Mouse (Mus musculus) megakaryocyte, embryonic 14.5 days (primary cell): ENCODE results near the gene Agbl1.

Experiments used
- FLI1 ChIP-seq: IDR thresholded peaks from 2 replicates; pipeline ENCODE4 v1.6.1; 2012; ENCODE audit warnings: low read length, inconsistent platforms, mixed read lengths
- GATA1 ChIP-seq: IDR thresholded peaks from 3 replicates; pipeline ENCODE4 v1.6.1; 2012; ENCODE audit warnings: mixed read lengths, low read length, inconsistent platforms, borderline replicate concordance

DNA sequence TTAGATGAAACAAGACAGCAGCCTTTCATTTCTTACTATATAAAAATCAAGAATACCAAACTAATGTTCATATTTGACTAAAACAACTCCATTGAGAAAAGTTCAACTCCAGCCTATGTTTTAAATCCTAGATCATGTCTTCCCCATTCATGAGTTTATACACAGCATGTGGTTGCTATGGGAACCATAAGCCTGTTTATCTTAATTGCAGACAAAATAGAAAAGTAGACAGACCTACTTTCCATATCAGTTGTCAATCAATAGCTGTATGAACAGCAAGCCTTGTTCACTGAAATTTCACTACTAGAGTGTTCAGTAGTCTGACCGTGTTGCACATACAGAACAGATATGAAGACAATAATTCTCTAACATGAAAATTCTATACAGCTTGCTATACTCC lies 857.6 kb downstream of the Agbl1 start:
- TF ChIP-seq GATA1 (no peak), FLI1 (no peak)
